Mouse (Mus musculus) adrenal gland, adult 18-20 months (tissue): ENCODE results near the gene Vmn1r14. TPM values are rescaled to one million over a fixed set of nuclear protein-coding genes. Genes with fewer than 3 reads are reported as not detected.
"Not testable (repeated sequence)": the region's sequence is repeated elsewhere in the genome, so short reads cannot be mapped to it uniquely, and the experiment has no call there.

Source experiments
- DNase-seq, 2 experiments: peaks; one replicate each; pipeline ENCODE4 v3.0.0; 2021 to 2022; ENCODE audit warnings: low spot score in 2 of 2
- long read RNA-seq, 2 experiments: library from polyadenylated mRNA; stranded (forward); transcript quantifications; one replicate each; pipeline ENCODE4 v2.0.0; 2021
- total RNA-seq, 2 experiments: library from RNA; stranded (reverse); gene quantifications; 1 replicate in 1 of 2; 2 replicates in 1 of 2; pipeline ENCODE4 v1.2.3; 2021

Vmn1r14 gene
- total RNA-seq, result not detected
- long read RNA-seq, experiment 1, result 0 reads
- long read RNA-seq, experiment 2, result 0 reads

- no peak for DNase-seq
These were observed at the start of gene Vmn1r14 for GRCm38 (mm10) chr6:57231386-57231785. Gene Vmn1r14, plus strand, starts transcription at chr6:57231686.

DNA sequence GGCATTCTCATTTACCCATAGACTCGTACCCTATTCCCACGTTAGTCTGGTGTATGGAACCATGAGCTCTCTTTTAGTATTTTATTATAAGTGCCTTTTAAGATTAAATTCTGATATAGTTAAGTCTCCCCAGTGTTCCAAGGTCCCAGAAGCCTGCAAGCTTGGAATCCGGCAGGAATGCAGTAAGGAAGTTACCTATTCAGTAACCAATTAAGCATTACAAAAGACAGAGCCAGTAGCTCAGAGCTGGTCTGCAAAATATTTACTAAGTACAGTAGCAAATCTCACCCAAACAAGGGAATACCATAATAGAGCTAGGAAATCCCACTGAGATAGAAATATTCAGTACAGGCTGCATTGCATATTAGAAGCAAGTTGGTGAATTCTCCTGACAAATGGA lies 41.5 kb upstream of the Vmn1r14 start:
- DNase-seq, result not testable (repeated sequence)

DNA sequence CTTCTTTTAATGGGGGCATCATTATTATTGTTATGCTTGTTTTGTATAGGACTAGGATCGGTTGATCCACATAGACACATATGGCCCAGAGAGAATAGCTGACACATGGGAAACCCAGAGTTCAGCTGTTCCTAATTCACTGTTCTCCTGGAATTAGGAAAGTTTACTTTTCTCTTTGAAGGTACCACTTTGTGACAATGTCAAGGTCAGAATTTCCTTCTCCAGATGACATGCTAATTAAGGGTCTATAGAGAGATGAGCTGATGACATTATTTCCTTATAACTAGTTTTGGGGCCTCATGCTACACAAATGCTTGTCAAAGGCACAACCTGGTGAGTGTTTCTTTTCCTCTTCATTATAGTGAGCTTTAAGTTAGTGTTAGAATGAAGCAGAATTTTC lies 28.5 kb upstream of the Vmn1r14 start, which contains the start of gene Vmn1r13:
Vmn1r13 (plus strand) TSS at position 301 of the 400 bp plus-strand sequence.
- not testable (repeated sequence) for DNase-seq

DNA sequence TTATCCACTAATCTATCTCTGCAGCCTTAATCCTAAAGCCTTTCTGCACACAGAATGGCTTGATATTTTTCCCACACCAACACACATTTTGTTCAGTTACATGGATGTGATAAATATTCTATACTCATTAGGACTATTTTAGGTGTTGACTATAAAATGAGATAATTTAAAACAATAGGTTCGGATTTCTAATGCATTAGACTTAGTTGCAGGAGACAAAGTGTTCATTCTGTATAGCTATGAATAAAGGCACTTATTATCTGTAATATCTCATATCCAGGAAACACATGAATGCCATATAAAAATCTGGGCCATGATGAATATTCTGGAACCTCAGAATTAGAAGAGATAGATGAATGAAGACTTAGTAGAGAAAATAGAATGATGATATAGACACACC lies 26.2 kb downstream of the Vmn1r14 start, which contains the start of gene Vmn1r15:
Vmn1r15 (plus strand) TSS at position 301 of the 400 bp plus-strand sequence.
- no peak for DNase-seq

DNA sequence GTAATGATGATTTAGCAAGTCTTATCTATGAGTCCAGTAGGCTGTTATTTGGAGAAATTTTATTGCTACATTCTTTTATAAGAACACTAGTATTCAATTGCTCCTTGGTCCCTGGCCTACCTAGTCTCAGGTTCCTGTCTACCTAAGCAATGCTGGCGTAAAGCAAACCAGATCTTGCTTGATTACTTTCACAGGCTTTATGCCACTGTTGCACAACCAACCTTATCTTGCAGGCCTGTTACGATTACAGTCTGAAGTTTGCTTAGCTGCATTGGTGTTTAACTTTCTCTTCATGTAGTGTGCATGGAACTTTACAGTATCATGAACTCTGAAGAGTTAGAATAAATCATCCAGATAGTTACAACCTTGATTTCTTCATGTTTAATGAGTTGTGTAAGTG lies 29.5 kb downstream of the Vmn1r14 start:
- DNase-seq, result no peak

- no peak for DNase-seq
These were observed 40.4 kb downstream of the Vmn1r14 start for GRCm38 (mm10) chr6:57271881-57272280.

GRCm38 (mm10) chr6:57272517-57272916 lies 41.0 kb downstream of the Vmn1r14 start:
- no peak for DNase-seq

DNA sequence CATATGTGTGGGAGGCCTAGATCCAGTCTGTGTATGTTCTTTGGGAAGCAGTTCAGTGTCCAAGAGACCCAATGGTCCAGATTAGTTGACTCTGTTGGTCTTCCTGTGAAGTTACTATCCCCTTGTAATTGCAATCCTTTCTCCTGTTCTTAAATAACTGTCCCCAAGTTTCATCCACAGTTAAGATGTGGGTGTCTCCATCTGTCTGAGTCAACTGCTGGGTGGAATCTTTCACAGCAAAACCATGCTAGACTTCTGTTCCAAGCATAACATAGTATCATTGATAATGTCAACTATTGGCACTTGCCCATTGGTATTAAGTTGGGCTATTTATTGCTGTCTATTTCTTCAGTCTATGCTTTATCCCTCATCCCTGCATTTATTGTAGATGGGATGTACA lies 47.5 kb downstream of the Vmn1r14 start:
- no peak for DNase-seq

Other genes with a start within 250 kb of the Vmn1r14 start
- not detected for gene Vmn1r6, start 234.4 kb upstream of the Vmn1r14 start, total RNA-seq
- gene Vmn1r7, start 206.4 kb upstream of the Vmn1r14 start, total RNA-seq, result not detected
- gene Vmn1r8, start 199.4 kb upstream of the Vmn1r14 start, total RNA-seq, result not detected
- gene Vmn1r9, start 164.9 kb upstream of the Vmn1r14 start, total RNA-seq, result not detected
- not detected for gene Vmn1r10, start 122.2 kb upstream of the Vmn1r14 start, total RNA-seq
- not detected for gene Vmn1r11, start 98.2 kb upstream of the Vmn1r14 start, total RNA-seq
- gene Vmn1r12, start 74.8 kb upstream of the Vmn1r14 start, total RNA-seq, result not detected
- gene Vmn1r13, start 28.4 kb upstream of the Vmn1r14 start, total RNA-seq, result not detected
- gene Vmn1r15, start 26.3 kb downstream of the Vmn1r14 start, total RNA-seq, result not detected
- gene Vmn1r16, start 97.8 kb downstream of the Vmn1r14 start, total RNA-seq, result not detected
- not detected for gene Vmn1r17, start 132.0 kb downstream of the Vmn1r14 start, total RNA-seq
- under 1 TPM in 1 of 2 experiments, not detected in 1; 0.03 TPM for gene Vmn1r18, start 164.1 kb downstream of the Vmn1r14 start, total RNA-seq
- gene Vmn1r19, start 172.1 kb downstream of the Vmn1r14 start, total RNA-seq, result not detected
- gene Vmn1r20, start 197.2 kb downstream of the Vmn1r14 start, total RNA-seq, result not detected